Mouse (Mus musculus) limb, embryonic 14.5 days (tissue): ENCODE measurements around the gene App. TPM values are rescaled to one million over a fixed set of nuclear protein-coding genes. Genes with fewer than 3 reads are reported as not detected.

Experiments used
- ATAC-seq: fragments of 200-750 bp; cut with Nextera tagmentation; 2 replicates; pipeline ENCODE4 v1.8.0; 2017; ENCODE audit warnings: low read depth, moderate number of reproducible peaks, moderate TSS enrichment; ENCODE audit not compliant: low FRiP score
- DNase-seq: peaks from one replicate; pipeline ENCODE4 v3.0.0-alpha.2; 2015; ENCODE audit warnings: low spot score
- H3K27ac ChIP-seq: fragments of 300-500 bp; sonication (generic); replicated peaks from 2 replicates; pipeline ENCODE4 v1.5.1; 2014; ENCODE audit warnings: low read depth, mild to moderate bottlenecking, low read length, moderate library complexity, mixed read lengths
- H3K27me3 ChIP-seq: fragments of 300-500 bp; sonication (generic); 2 replicates; pipeline ENCODE4 v1.6.1; 2014; ENCODE audit warnings: low read length, mixed read lengths; ENCODE audit not compliant: control insufficient read depth, insufficient read depth
- H3K36me3 ChIP-seq: fragments of 300-500 bp; sonication (generic); 2 replicates; pipeline ENCODE4 v1.6.1; 2014; ENCODE audit warnings: mild to moderate bottlenecking, low read length, moderate library complexity, mixed read lengths; ENCODE audit not compliant: control insufficient read depth, insufficient read depth
- H3K4me1 ChIP-seq: fragments of 300-500 bp; sonication (generic); 2 replicates; pipeline ENCODE4 v1.6.1; 2014; ENCODE audit warnings: antibody characterized with exemption, low read length, mixed read lengths; ENCODE audit not compliant: control insufficient read depth, insufficient read depth
- H3K4me2 ChIP-seq: fragments of 300-500 bp; sonication (generic); replicated peaks from 2 replicates; pipeline ENCODE4 v1.6.1; 2014; ENCODE audit warnings: low read depth, mild to moderate bottlenecking, low read length, moderate library complexity; ENCODE audit not compliant: severe bottlenecking
- H3K4me3 ChIP-seq: fragments of 300-500 bp; sonication (generic); replicated peaks from 2 replicates; pipeline ENCODE4 v1.5.1; 2014; ENCODE audit warnings: low read length
- H3K9ac ChIP-seq: fragments of 300-500 bp; sonication (generic); 2 replicates; pipeline ENCODE4 v1.6.1; 2014; ENCODE audit warnings: mild to moderate bottlenecking, low read depth, low read length, moderate library complexity; ENCODE audit not compliant: severe bottlenecking
- H3K9me3 ChIP-seq: fragments of 300-500 bp; sonication (generic); 2 replicates; pipeline ENCODE4 v1.6.1; 2016; ENCODE audit warnings: low read length; ENCODE audit not compliant: control insufficient read depth
- POLR2A ChIP-seq: fragments of 200-500 bp; IDR thresholded peaks from 2 replicates; pipeline ENCODE4 v1.8.0; 2012; ENCODE audit warnings: inconsistent platforms, mild to moderate bottlenecking, moderate library complexity, borderline replicate concordance; ENCODE audit not compliant: insufficient read depth, insufficient read length; ENCODE audit errors: extremely low read depth
- WGBS: fragments of 180-500 bp; shearing (Covaris S2); extraction: QIAGEN DNeasy Blood & Tissue Kit; methylation state at CpG from one replicate; pipeline ENCODE4 v1.1.7; 2014; 5-methylcytosine and 5-hydroxymethylcytosine counted together
- polyA plus RNA-seq, 2 experiments: library from polyadenylated mRNA; depleted of rRNA in 1 of 2; stranded (reverse) in 1 of 2; unstranded in 1 of 2; fragments of >200 nt; fragmentation: Nextera tagmentation in 1 of 2; extraction: Ambion mirVana in 1 of 2; gene quantifications; 2 replicates each; pipeline versions ENCODE4 v1.2.1 to v1.2.3; 2012 to 2014

The App gene
- polyA plus RNA-seq, 2 experiments, result 206 to 326 TPM

DNA sequence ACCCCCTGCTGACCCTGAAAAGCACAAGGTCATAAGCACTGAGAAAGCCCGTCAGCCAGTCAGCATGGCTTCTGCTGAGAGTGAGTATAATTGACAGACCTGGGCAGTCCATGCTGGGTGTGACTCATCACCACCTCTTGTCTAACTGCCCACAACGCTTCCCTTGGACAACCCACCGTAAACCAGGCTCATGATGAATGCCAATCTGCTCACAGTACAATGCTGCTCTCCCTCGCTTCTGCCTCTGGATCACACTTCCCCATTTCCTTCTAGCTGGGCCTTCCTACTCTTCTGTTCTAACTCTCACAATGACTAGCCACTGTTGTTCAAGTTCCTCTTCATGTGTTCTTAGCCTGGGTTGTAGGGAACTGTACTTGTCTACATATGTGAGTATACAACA is 206.6 kb downstream of the App start:
- Histone ChIP-seq H3K4me2 (no peak overlapping the region), H3K36me3 (peaks cover 37% of the 10 kb centered on the region), H3K27me3 (no peaks in the 10 kb centered on the region), H3K9me3 (no peaks in the 10 kb centered on the region), H3K4me1 (no peaks in the 10 kb centered on the region), H3K27ac (no peak overlapping the region), H3K9ac (no peak overlapping the region), H3K4me3 (no peak overlapping the region)
- ATAC-seq (no peak), DNase-seq (no peak)
- WGBS, result 94% methylated on average over 4 of the region's 4 CpGs
- no peak for TF ChIP-seq POLR2A

DNA sequence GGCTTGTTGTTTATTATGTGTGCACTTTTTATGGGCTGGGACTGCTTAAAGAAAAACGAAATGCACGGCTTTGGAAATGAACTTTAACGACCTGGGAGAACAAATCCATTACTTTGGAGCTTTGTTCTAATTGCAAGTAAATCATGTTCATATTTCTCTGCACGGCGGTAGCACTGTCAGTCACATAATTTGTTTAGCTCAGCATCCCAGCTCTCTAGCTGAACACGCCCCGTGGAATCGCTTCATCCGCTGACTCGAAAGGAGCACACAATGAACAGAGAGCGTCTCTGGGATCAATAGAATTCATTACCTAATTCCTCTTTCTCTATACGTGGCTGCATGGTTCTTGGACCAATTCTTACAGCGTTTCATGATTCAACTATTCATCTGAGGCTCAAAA is 207.5 kb downstream of the App start:
- 53% methylated on average over 13 of the region's 13 CpGs for WGBS
- H3K36me3 ChIP-seq, result peaks cover 45% of the 10 kb centered on the region

DNA sequence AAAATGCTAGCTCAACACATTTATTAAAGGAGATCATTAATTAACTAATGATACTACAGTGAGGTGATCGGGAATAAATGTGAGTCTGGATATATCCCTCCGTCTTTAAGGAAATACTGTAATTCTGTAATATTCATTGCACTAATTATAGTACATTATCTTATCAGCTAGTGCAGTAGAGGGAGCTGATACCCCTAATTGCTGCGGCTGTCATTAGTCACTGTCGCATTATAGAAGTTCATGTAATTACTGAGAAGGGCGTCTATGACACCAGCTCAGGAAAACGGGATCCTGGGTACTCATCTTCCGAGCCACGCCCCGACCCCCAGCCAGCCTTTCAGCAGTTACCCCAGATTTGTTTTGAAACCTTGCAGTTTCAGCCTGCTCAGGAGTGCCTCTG is 209.6 kb downstream of the App start:
- Histone ChIP-seq H3K4me2 (no peak overlapping the region), H3K36me3 (peaks cover 57% of the 10 kb centered on the region), H3K4me3 (no peak overlapping the region), H3K27ac (no peak overlapping the region), H3K4me1 (no peaks in the 10 kb centered on the region), H3K9me3 (no peaks in the 10 kb centered on the region), H3K27me3 (no peaks in the 10 kb centered on the region), H3K9ac (no peak overlapping the region)
- no peak for TF ChIP-seq POLR2A
- DNase-seq (no peak), ATAC-seq (no peak)
- 88% methylated on average over 9 of the region's 9 CpGs for WGBS

More for the DNA sequence above, 207.5 kb downstream of the App start:
- H3K4me1 ChIP-seq, result no peaks in the 10 kb centered on the region
- ATAC-seq, result no peak
- no peaks in the 10 kb centered on the region for H3K27me3 ChIP-seq
- H3K9me3 ChIP-seq, result no peaks in the 10 kb centered on the region
- no peak overlapping the region for H3K4me2 ChIP-seq
- no peak for DNase-seq
- no peak overlapping the region for H3K27ac ChIP-seq
- H3K9ac ChIP-seq, result no peak overlapping the region
- TF ChIP-seq POLR2A, result no peak
- no peak overlapping the region for H3K4me3 ChIP-seq

DNA sequence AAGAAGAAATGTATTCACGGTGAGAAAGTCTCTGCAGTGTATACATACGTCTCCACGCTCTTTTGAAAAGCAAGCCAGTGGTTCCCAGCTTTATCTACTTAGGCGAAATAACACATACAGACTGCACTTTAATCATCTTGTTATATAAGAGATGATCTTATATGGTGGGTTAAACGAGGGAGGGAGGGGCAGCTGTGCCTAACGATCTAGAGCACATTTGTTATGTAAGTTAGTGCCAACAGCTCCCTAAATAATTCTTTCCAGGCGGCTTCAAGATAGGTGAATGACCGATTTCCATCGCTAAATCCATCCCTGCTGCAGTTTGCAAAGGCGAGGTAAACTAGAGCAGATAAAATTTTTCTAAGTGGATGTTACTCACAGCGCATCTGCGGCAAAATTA is 210.0 kb downstream of the App start:
- 81% methylated on average over 12 of the region's 12 CpGs for WGBS
- ATAC-seq, result no peak
- Histone ChIP-seq H3K27ac (no peak overlapping the region), H3K27me3 (no peaks in the 10 kb centered on the region), H3K4me3 (no peak overlapping the region), H3K9me3 (no peaks in the 10 kb centered on the region), H3K4me2 (no peak overlapping the region), H3K4me1 (no peaks in the 10 kb centered on the region), H3K9ac (no peak overlapping the region), H3K36me3 (peaks cover 57% of the 10 kb centered on the region)
- DNase-seq, result no peak
- TF ChIP-seq POLR2A, result no peak

DNA sequence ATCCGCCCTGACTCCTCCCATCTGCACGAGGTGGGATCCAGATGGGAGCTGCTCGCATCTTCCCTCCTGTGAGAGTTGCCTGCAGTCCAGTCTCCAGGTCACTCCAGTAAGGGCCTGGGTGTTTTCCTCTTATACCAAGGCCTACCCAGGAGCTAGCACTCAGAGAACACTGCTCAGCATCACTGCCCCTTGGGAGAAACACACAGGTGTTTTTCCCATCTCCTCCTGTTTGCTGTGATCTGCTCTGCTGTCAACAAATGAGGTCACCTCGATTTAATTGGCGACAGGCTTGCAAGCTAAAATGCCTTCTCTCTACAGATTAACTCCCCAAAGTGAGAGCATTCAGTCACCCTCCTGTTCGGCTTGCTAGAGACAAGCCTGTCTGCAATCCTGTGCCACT is 216.3 kb downstream of the App start:
- no peaks in the 10 kb centered on the region for H3K9me3 ChIP-seq
- H3K27ac ChIP-seq, result no peak overlapping the region
- no peak for TF ChIP-seq POLR2A
- 61% methylated on average over 6 of the region's 6 CpGs for WGBS
- peaks cover 57% of the 10 kb centered on the region for H3K36me3 ChIP-seq
- H3K4me3 ChIP-seq, result no peak overlapping the region
- no peak overlapping the region for H3K4me2 ChIP-seq
- H3K27me3 ChIP-seq, result no peaks in the 10 kb centered on the region
- no peak overlapping the region for H3K9ac ChIP-seq
- no peaks in the 10 kb centered on the region for H3K4me1 ChIP-seq
- DNase-seq, result no peak
- no peak for ATAC-seq

DNA sequence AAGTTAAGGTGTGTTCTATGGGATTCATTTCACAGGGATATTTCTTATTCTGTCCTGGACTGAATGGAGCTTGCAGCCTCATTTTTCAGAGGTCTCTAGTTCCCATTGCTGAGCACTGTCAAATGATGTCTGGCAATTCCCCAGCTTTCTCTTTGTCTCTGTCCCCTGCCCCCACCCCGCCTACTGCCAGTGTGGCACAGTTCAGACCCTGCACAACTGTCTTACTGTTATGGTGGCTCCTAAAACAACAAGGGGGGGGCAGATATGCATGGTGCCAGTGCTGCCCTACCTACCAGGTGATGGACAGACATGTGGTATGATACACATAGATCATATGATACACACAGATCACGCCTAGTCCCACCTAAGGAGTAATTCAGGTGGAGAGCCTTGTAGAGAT is 216.9 kb downstream of the App start:
- Histone ChIP-seq H3K27ac (no peak overlapping the region), H3K9me3 (no peaks in the 10 kb centered on the region), H3K4me2 (no peak overlapping the region), H3K4me3 (no peak overlapping the region), H3K4me1 (no peaks in the 10 kb centered on the region), H3K9ac (no peak overlapping the region), H3K36me3 (peaks cover 55% of the 10 kb centered on the region), H3K27me3 (no peaks in the 10 kb centered on the region)
- TF ChIP-seq POLR2A, result no peak
- DNase-seq (no peak), ATAC-seq (no peak)
- WGBS, result 87% methylated on average over 2 of the region's 2 CpGs
